Mouse (Mus musculus) frontal cortex, postnatal 36 days (tissue): Measurements from ENCODE around the gene Celsr2.

Source experiments
- DNase-seq, 2 experiments: peaks; one replicate each; pipeline ENCODE4 v3.0.0; 2022; ENCODE audit warnings: low spot score in 2 of 2

Celsr2 gene

DNA sequence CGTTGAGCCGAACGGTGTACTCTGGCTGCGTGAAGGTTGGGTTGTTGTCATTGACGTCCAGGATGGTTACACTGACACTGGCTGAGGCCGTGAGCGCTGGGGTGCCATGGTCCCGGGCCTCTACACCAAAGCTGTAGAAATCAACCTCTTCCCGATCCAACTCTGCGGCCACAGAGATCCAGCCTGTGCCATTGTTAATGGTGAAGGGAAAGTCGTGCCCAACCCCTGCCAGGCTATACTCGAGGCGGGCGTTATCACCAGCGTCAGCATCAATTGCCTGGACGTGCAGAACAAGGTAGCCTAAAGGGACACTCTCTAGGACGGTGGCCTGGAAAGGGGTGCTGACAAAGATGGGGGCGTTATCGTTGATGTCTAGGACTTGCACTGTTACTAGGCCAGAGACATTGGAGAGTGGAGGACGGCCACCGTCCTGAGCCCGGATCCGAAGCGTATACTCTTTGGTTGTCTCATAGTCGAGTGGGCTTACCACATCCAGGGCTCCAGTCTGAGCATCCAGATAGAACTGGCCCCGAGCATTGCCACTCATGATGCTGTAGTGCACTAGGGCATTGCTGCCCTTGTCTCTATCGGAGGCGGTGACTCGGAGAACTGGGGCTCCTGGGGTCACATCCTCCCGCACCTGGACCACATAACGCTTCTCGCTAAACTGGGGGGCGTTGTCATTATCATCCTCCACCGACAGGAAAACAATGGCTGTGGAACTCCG is 1.6 kb downstream of the Celsr2 start:
- no peak for DNase-seq

DNA sequence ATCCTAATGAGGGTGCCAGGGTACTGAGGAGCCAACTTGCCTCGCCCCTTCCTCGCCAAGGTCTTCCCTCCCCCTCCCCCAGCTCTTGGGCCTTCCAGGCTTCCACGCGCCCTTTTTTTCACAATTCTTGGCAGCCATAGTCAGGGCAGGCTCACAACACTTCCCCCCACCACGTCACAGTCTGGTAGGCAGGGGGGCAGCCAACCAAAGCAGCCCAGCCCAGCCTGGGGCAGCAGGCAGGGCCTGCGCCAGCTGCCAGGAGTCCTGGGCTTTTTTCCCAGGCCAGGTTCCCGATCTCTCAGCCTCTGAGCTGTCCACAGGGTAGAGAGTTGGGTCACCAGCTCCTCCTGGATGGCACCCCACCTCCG is 3.6 kb downstream of the Celsr2 start:
- DNase-seq: peak; percentile 47 to 65

GRCm38 (mm10) chr3:108411026-108411753 is 4.2 kb downstream of the Celsr2 start:
- no peak for DNase-seq

GRCm38 (mm10) chr3:108410359-108410714 is 5.0 kb downstream of the Celsr2 start:
- DNase-seq: no peak

GRCm38 (mm10) chr3:108409656-108410358 is 5.5 kb downstream of the Celsr2 start:
- no peak for DNase-seq

GRCm38 (mm10) chr3:108408517-108409008 is 6.8 kb downstream of the Celsr2 start:
- no peak for DNase-seq

- DNase-seq: peak in 1 of 2 experiments; percentile 60
Observed at GRCm38 (mm10) chr3:108406306-108406885, 9.0 kb downstream of the Celsr2 start.

DNA sequence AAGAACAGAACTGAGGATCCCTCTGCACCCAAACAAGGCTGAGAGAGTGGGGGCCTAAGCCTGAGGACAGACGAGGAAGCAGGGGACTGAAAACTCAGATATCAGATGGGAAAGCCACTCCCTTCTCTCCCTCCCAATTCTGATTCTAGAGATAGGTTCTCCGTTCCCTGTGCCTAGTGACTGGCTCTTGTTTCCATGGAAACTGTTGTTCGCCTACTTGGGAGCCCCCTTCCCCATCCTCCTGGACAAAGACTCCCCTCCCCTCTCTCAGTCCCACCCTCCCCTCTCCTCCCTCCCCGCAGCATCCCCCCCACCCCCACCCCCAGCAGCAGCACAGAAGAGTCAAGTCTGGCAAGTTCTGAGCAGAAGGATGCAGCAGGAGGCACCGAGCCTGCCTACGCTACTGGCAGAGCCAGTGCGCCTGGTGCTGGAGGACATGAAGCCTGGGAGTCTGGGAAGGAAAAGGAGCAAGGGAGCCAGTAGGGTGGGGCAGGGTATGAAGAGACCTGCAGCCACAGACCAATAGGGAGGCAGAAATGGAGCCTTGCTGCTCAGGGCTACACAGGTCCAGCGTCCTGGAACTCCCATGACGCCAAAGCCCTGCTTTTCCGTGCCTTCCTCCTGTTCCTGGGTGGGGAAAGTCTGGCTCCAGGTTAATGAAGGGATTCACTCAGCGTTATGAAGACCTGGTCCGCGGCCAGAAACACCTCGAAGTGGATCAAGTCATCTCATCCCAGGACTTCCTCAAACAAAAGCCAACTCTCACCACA is 9.6 kb downstream of the Celsr2 start:
- DNase-seq: peak; percentile 74 to 81

DNA sequence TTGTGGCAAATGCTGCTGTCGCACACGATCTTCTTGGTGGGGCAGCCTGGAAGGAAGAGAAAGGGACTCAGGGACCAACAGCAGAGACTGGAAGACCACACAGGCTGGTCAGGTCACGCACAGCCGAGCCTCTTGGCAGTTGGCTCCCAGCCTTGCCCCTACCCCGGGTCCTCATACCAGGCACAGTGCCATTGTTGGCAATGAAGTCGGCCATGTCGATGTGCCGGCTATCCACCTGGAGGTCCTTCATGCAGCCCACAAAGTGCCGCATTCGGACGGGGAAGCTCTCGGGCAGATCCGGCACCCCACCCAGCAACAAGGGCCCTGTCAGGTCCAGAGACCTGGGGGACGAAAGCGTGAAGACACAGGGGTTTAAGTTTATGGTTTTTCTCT is 12.8 kb downstream of the Celsr2 start:
- no peak for DNase-seq

DNA sequence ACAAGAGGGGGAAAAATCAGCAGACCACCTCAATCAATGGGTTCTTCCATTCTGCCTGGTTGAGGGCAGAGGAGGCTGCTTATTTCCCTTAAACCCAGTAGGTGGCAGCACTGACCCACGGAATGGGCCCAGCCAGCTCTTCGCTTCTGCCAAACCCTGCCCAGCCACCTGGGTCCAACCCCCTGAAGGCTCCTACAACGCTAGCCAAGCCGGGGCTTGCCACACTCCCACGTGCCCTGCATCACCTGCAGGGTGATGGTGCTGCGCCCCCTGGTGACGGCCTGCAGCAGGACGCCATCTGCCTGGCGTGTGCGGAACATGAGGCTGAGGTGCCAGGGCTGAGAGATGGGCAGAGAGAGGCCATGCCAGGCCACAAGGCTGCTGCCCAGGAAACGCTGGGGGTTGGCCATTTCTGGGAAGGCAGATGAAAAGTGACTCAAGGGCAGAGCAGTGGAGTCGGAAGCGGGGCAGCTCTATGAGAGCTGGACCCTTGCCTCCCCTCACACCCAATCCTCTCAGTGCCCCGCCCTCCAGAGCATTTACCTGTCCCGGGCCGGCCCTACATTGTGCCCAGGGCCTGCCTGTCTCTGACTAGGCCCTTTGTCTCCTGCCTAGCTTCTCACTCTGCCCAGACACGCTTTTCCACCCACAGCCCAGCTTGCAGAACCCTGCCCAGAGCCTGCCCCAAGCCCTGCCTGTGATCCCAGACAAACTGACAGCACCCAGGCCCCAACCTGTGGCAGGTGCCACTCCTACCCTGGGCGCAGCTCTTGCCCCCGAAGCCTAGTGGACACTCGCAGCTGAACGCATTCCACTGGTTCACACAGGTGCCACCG is 13.4 kb downstream of the Celsr2 start:
- DNase-seq: peak; percentile 80 to 83

DNA sequence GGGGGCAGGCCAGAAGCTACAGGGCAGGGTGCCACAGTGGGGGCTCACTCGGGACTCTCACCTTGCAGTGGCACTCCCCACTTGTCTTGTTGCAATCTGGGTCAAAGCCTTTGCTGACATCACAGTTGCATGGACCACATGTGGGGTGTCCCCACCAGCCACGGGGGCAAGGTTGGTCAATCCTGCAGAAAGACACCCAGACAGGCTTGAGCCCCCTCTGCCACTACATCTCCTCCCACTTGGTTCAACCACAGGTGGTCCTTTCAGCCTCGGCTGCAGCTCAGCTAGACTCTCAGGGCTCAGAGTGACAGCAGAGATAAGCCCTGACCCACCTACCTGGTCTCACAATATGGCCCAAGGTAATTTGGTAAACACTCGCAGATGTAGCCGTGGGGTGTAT is 14.9 kb downstream of the Celsr2 start:
- no peak for DNase-seq

DNA sequence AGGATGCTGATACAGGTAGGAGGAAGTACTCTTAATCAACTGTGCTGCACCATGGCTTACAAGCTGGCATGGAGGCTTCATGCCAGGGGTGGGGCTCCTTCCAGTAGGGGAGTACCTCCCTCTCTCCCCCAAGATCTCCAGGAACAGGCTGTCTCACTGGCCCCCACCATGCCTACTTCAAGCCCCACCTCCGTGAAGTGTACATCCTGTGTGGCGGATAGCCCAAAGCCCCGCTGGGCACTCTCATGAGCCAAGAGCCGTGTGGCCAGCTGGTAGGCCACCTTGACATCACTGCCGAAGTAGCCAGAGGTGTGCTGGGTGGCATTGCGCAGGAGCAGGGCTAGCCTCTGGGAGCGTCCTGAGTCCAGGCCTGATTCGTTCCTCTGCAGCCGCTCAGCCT is 17.1 kb downstream of the Celsr2 start:
- no peak for DNase-seq

DNA sequence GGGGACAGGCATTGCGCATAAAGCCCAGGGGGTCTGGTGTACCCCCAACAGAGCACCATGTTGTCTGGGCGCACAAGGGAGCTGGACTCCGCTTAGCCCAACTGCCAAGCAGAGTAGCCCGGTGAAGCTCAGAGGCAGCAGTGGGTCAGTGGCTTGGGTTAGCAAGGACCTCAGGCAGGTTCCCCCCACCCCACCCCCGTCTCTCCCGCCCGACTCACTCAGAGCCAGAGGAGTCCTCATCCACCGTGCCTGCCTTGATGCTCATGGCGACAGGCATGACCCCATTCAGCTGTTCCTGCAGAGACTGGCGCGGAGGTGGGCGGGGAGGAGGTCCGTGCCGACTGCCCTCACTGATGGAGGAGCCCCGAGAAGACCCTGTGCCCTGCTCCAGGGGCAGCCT is 22.6 kb downstream of the Celsr2 start:
- DNase-seq: no peak

DNA sequence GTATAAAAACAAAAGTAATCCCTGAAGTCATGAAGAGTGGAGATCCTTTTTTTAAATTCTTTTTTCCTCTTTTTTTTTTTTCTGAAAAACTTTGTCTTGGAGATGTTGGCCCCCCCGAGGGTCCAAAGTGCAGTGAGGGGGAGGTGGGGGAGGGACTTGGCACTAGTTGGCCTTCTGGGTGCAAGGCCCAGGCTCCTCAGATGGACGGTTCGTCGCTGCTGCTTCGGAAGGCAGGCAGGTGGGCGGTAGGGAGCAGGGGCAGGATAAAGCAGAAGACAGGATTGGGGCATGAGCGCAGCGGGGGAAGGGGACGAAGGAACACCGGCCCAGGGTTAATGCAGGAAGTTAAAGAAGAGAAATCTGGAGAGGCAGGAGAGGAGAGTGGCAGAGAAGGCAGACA is 23.1 kb downstream of the Celsr2 start:
- DNase-seq: no peak

DNA sequence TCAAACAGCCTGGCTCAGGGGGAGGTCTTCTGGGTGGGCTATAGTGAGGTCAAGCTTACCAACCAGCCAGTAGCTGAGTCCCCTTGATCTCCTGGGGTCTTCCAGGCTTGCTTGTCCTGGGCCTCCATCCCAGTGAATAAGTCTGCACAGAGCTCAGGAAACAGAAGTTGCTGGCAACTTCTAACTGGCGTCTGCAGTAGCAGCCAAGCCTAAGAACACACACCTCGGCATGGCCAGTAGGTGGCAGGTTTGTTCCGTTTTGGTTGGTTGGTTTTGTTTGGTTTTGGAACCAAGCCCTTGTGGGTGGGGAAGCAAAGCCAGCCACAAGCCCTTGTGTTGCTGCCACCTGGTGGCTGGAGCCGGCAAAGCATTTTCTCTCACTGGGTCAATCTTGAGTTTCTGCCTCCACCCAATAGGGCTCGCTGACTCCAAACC is 26.2 kb downstream of the Celsr2 start:
- peak; percentile 97 to 98 for DNase-seq

DNA sequence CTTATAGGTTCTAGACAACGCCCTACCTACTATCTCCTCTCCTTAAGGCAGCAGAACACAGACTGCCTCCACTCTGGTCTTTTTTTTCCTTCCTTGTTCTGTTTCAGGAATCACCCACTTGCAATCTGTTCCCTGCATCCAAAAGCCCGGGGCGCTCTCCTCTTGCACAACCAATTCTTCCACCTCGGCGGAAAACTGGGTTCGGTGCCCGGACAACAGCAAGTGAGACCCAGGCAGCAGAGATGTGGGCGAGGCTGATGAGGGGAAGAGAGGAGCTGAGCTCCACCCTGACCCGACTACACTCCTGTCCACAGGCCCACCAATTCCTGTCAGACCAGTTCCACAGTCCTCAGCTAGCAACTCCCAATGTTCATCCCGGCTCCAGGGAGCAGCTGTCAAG is 29.2 kb downstream of the Celsr2 start:
- peak; percentile 76 to 84 for DNase-seq

GRCm38 (mm10) chr3:108384425-108384824 is 30.9 kb downstream of the Celsr2 start:
- DNase-seq: no peak

GRCm38 (mm10) chr3:108383485-108384354 is 31.6 kb downstream of the Celsr2 start, which contains the start of gene Psrc1:
Gene Psrc1 (plus strand): TSS chr3:108383839.
- peak; percentile 86 for DNase-seq
